13 mouse cellular contexts compared by ENCODE assay signal in genomic region chr3:35475326-35475725, GRCm38 (mm10).
A peak's percentile ranks its signal among the peaks of the same experiment; 100 is the strongest.
DNase-seq lines count a peak whose midpoint lies in the region; ATAC-seq lines count a peak whose summit lies in the region.
"Had no signal": no experiment of that assay in that cellular context is flagged by ENCODE, and none has a peak within 500 bp of the region (broad histone marks: within the 10 kb centered on the region; RNA-seq: fewer than 3 reads in every experiment).

No protein-coding gene starts in this region.

- no peak overlapping the region for H3K4me3 ChIP-seq in forebrain, embryonic 10.5 days
- no peak overlapping the region for H3K4me3 ChIP-seq in forebrain, embryonic 15.5 days
- H3K4me3 ChIP-seq: erythroblast, embryonic 14.5 days; megakaryocyte, embryonic 14.5 days had no signal

- peak overlapping the region; percentile 40; the same call in 1 of the 2 replicates for H3K27ac ChIP-seq in forebrain, embryonic 10.5 days
- no peak overlapping the region for H3K27ac ChIP-seq in forebrain, embryonic 15.5 days (replicated peaks)

- no peaks in the 10 kb centered on the region for H3K36me3 ChIP-seq in forebrain, embryonic 10.5 days (replicated peaks)
- H3K36me3 ChIP-seq in forebrain, embryonic 15.5 days, result no peaks in the 10 kb centered on the region

- ATAC-seq in forebrain, embryonic 15.5 days (replicated peaks), result no peak

- no peak overlapping the region for H3K4me2 ChIP-seq in forebrain, embryonic 15.5 days (replicated peaks)

- WGBS in forebrain, embryonic 10.5 days, result 93% methylated on average over 7 of the region's 7 CpGs
- WGBS in forebrain, embryonic 15.5 days, result 67% methylated on average over 7 of the region's 7 CpGs

- H3K9ac ChIP-seq in forebrain, embryonic 15.5 days (replicated peaks), result no peak overlapping the region

- DNase-seq in forebrain, embryonic 10.5 days (ENCODE audit: extremely low spot score, low spot score), result no peak
- peak; percentile 30 to 35 for DNase-seq in kidney, postnatal 4 days
- DNase-seq in kidney, adult 18-20 months, result no peak
- DNase-seq in right cerebral cortex, postnatal 4 days, result peak; percentile 48
- DNase-seq in right cerebral cortex, postnatal 36 days (ENCODE audit: low spot score in 2 of 2), result no peak
- DNase-seq in layer of hippocampus, postnatal 36 days, result no peak
- DNase-seq: heart, adult 18-20 months; heart, postnatal 10 days; kidney, adult 2 months; thymus, adult 2 months had no signal

- H3K9me3 ChIP-seq in forebrain, embryonic 10.5 days, result no peaks in the 10 kb centered on the region
- H3K9me3 ChIP-seq in forebrain, embryonic 15.5 days, result no peaks in the 10 kb centered on the region
- H3K9me3 ChIP-seq: megakaryocyte, embryonic 14.5 days had no signal

- no peaks in the 10 kb centered on the region for H3K27me3 ChIP-seq in forebrain, embryonic 10.5 days (ENCODE audit: poor library complexity, severe bottlenecking)
- no peaks in the 10 kb centered on the region for H3K27me3 ChIP-seq in forebrain, embryonic 15.5 days
- H3K27me3 ChIP-seq: megakaryocyte, embryonic 14.5 days had no signal

- H3K4me1 ChIP-seq in forebrain, embryonic 10.5 days, result peaks cover 30% of the 10 kb centered on the region
- H3K4me1 ChIP-seq in forebrain, embryonic 15.5 days, result peaks cover 9% of the 10 kb centered on the region; the same call in 1 of the 2 replicates
- H3K4me1 ChIP-seq: megakaryocyte, embryonic 14.5 days had no signal

Comparison
In these comparisons a context has a peak if more than half of its experiments do, and no peak if none do; other contexts are left out.
1. DNase-seq: peak in kidney, postnatal 4 days (2 of 2) and right cerebral cortex, postnatal 4 days (single experiment); none in forebrain, embryonic 10.5 days (single experiment), kidney, adult 18-20 months (single experiment), right cerebral cortex, postnatal 36 days (0 of 2) and layer of hippocampus, postnatal 36 days (0 of 2).